Mouse (Mus musculus) brain, embryonic 14.5 days (tissue): ENCODE measurements at regions not wholly inside any gene's neighbourhood (a gene's known extent, or its start where the extent isn't known, plus 50 kb on each side); places are given as distances from the start of the nearest gene placed in this dataset.

Experiments used
- DNase-seq: peaks from one replicate; pipeline ENCODE4 v3.0.0-alpha.2; 2011; ENCODE audit warnings: low read depth
- CTCF ChIP-seq: fragments of 200-500 bp; IDR thresholded peaks from 2 replicates; pipeline ENCODE4 v1.5.1; 2012; ENCODE audit warnings: inconsistent platforms, mild to moderate bottlenecking, moderate library complexity, borderline replicate concordance; ENCODE audit not compliant: insufficient read depth, insufficient read length; ENCODE audit errors: extremely low read depth
- POLR2A ChIP-seq: fragments of 200-500 bp; IDR thresholded peaks from 2 replicates; pipeline ENCODE4 v1.6.1; 2012; ENCODE audit warnings: mild to moderate bottlenecking, inconsistent platforms, borderline replicate concordance; ENCODE audit not compliant: poor library complexity, insufficient read depth, insufficient read length, severe bottlenecking; ENCODE audit errors: extremely low read depth

DNA sequence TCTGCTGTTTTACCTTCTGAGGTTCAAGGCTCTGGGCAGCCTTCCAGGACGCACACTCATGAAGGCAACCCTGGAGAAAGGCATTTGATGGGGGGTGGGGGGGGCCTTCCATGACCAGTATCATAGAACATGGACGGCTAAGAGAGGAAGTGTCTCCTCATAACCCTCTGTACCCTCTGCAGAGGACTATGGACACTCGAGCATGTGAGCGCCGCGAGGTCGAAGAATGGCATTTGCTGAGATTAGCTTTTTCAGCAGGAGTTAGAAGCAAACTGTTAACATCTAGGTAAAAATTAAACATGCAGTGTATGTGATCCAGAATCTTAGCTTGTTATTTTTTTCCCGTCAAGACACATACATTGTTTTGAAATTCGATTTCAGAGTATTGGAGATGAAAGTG lies 153.1 kb upstream of the Kcnj16 start:
- no peak for TF ChIP-seq POLR2A
- no peak for TF ChIP-seq CTCF
- DNase-seq = no peak

DNA sequence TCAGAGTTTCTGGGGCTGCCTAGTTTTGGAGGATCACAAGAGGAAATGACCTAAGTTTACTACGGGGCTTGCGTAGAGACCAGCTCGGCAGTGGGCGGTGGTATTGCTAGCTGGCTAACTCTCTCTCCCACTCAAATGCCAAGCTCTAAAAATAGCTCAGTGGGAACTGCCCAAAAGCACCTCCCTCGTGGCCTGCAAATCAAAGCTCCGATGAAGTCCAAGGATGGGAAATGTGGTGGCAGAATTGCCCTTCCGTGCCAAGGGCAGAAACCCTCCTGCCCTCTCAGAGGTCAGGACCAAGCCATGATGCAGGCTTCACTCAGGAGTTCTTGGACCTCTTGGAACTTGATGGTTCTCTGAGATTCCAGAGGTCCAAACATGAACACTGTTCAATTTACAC lies 152.6 kb upstream of the Kcnj16 start:
- TF ChIP-seq POLR2A (no peak), CTCF (no peak)
- no peak for DNase-seq

DNA sequence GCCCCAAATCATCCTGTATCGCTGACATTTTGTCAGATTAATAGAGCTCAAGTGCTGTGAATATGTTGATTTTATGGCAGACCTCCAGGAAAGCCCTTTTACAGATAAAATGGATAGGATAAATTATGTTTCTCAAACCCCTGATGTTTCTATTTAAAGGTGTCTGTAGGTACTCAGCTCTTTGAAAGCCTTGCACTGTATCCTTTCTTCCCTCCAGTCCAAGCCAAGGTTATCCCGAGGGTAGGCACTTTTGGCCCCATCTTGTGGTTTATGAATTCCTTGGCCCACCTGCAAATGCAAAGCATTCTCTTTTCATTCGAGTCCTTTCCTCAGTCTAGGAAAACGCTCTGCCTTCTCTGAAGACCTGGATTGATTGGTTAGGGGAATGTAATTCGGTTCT lies 139.2 kb upstream of the Kcnj16 start:
- no peak for TF ChIP-seq POLR2A
- TF ChIP-seq CTCF = no peak
- peak; percentile 35 for DNase-seq

DNA sequence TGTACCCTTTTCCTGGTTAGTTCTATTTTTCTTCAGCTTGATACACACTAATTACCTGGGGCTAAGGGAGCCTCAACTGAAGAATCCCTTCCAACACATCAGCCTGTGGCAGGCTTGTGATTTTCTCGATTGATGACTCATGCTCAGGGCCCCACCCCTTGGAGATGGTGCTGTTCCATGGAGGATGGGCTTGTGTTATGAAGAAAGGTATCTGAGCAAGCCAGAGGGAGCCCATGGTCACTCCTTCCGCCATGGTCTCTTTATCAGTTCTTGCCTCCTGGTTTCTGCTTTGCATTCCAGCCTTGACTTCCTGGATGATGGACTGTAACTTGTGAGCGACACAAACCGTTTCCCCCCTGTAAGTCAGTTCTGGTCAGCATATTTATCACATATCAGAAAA lies 131.1 kb upstream of the Kcnj16 start:
- DNase-seq = no peak
- TF ChIP-seq CTCF (no peak), POLR2A (no peak)

DNA sequence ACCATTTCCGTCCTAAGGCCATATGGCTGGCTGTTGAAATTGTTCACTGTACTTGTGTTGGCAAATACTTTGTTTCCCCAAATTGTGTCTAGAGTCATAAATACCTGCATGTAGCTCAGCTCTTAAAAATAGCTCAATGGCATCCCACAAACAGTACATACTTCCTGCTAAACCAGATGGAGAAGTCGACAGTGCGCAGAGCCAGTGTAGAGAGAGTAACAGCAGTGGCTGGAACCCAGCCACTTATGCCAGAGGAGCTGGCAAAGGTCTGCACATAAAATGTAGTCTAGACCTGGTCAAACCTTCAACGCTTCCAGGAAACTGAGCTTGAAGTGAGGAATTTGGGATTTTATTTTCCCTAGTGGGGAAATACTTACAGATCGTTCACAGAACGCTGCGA lies 128.5 kb upstream of the Kcnj16 start:
- DNase-seq = no peak
- TF ChIP-seq POLR2A = no peak
- TF ChIP-seq CTCF = no peak

DNA sequence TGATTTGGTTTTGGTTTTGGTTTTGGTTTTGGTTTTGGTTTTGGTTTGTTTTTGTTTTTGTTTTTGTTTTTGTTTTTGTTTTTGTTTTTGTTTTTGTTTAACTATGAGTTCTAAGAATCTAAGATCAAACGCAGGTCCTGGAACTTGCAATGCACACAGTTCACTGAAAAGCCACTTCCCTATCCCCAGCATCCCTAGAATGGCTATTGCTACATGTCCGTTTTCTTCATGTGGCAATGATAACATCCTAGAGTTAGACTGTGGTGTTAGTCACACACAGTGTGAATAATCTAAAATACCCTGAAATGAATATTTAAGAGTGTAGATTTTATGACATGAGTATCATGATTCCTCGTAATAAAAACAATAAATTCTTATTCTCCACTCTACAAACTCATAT lies 99.5 kb upstream of the Kcnj16 start:
- no peak for DNase-seq

DNA sequence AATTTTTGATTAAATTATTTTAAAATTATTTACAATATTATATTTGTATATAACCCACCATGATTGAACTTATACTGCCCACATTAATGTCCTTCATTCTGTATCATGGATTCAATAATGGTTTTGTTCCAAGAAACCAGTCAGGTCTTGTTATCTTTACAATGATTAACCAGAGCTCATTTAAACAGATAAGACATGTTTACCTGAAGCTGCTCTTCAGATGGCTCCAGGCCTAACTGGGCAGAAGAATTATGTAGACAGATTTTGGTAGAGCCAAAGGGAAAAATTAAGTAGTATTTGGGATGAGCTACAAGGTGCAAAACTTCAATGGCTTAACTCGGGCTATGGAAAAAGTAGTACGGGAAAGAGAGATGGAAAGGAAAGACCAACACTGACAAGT lies 97.7 kb upstream of the Kcnj16 start:
- TF ChIP-seq POLR2A (no peak), CTCF (no peak)
- no peak for DNase-seq

More for the DNA sequence above, 99.5 kb upstream of the Kcnj16 start:
- TF ChIP-seq POLR2A = no peak
- TF ChIP-seq CTCF = no peak

DNA sequence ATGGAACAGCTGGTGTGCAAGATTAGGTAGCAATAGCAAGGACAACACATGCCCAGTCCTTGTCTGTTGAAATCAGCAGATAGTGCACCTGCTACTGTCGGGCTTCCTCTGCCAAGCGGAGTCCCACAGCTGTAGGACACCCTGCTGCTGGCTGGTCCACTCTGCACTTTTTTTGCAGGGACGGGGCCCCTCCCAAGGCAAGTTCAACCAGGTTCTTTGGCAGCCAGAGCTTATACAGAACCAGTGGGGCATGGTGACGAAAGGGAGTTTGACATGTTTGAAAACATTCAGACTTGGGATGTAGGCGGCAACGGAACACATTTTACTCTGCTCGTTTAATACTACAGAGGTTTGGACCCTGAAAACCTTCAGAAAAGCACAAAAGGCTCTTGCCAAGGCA lies 93.2 kb upstream of the Kcnj16 start:
- TF ChIP-seq POLR2A = no peak
- no peak for TF ChIP-seq CTCF
- DNase-seq = peak; percentile 73

DNA sequence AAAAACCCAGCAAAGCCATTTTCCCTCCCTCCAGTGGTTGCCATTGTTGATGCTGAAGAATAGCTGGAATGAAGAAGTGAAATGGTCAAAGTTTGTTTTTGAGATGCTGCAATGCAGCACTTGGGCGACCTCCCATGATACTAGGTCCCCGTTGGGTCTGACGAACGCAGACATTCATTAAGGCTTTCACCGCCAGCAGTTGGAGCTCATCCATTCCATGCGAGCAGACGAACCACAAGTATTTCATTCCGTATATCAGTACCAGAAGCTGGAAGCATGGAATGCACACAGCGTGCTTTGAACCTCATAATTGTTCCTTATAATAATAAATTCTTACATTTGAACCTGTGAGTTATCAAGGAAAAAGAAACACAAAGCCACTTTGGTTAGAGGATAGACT lies 86.9 kb upstream of the Kcnj16 start:
- TF ChIP-seq POLR2A = no peak
- TF ChIP-seq CTCF = no peak
- no peak for DNase-seq

DNA sequence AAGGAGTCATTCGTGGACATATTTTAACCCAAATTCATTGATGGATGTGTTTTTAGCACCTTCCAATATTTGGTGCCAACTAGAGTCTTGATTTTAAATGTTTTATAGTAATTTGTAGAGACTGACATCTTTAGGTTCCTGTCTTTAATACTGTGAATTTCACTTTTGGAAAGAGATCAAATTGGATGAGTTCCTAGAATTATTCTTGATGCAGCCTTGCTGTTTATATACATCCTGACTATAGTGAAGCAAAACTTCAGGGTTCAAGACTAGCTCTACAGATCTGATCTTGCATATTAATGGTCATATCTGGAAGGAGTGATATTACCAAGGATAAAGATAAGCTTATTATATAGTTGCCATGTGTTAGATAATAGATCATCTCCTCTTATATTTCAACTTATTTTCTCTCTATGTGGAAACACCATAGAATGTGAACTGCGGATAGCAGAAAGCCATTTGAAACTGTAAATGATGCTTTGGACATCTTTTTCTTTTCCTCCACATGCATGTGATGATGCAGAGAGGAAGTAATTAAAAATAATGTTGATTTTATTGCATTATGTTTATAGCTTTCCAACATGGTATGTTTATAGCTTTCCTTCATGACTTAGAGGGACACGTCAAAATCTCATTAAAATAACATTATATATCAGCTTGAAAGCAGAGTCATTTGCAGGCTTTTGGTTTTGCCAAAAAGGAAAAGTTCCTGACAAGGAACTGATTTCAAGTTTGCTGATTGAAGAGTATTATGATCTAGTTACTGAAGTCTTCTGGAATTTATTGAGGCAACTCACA lies 78.3 kb upstream of the Kcnj16 start:
- TF ChIP-seq CTCF = no peak
- TF ChIP-seq POLR2A = no peak
- DNase-seq = peak; percentile 23

DNA sequence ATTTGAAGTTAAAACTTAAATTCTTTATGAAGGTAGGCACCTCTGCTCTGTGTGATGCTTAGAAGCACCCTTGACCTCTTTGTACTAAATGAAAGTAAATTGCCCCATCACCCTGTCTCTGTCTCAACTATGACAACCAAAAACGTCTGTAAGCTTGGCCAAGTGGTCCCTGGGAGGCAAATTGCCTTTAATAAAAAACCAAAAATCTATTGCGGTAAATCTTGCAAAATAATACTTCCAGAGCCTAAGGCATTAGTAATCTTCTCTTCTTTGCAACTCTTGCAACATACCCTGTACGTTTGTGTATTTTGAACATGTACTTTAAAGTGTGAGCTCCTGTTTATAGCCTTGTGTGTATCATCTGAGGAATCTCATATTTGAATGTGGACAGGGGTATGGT lies 77.4 kb upstream of the Kcnj16 start:
- TF ChIP-seq CTCF (no peak), POLR2A (no peak)
- DNase-seq = no peak

DNA sequence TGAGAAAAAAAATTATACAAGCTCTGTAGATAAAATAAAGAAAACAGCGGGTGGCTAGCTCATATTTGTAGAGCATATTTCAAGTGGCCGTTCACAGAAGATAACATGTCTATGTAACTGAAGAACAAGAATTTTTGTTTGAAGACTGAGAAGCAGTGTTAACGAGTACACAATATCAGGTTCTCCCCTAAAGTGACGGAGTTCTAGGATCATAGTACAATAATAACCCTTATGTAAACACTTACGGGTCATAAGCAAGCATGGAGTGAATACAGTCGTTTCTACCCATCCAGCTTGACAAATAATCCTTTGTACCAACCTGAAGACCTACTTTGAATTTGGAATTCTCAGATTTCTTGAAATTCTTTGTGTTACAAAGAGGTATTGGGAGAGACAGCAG lies 64.9 kb upstream of the Kcnj16 start:
- no peak for DNase-seq
- TF ChIP-seq CTCF = no peak
- TF ChIP-seq POLR2A = no peak
